Mouse (Mus musculus) CD4-positive naive resting alpha-beta T cell, adult 76 days (primary cell): ENCODE measurements around the gene Slc24a5. TPM values are rescaled to one million over a fixed set of nuclear protein-coding genes. Genes with fewer than 3 reads are reported as not detected.

Experiments
- total RNA-seq: library from RNA; stranded (reverse); gene quantifications from one replicate; pipeline ENCODE4 v1.2.4, GENCODE M21; 2023

The Slc24a5 gene
- not detected for total RNA-seq

GRCm38 (mm10) chr2:125067894-125068293 is at the start of gene Slc24a5:
Gene Slc24a5, plus strand, starts transcription at chr2:125068124.

DNA sequence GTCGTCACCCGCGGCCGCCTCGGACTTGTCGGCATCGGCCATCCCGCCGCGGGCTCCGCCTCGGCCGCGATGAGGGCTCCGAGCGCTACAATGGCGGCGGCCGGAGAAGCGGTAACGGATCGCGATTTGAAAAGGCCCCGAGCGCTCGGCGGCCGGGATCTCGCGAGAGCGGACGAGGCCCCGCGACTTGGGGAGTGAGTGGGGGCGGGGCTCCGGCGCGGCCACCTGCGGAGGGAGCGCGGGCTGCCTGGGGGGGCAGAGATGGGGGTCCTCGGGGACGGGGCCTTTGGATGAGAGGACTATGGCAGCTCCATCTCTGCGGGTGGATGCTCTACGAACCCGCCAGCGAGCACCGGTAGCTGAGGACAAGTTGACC is 55.5 kb downstream of the Slc24a5 start, which contains the start of gene Myef2:
Myef2 (minus strand) TSS at position 185 of the 376 bp plus-strand sequence.

GRCm38 (mm10) chr2:125135903-125136811 is 68.2 kb downstream of the Slc24a5 start, which contains the start of gene Ctxn2:
Gene Ctxn2, plus strand, starts transcription at chr2:125136692.

Other genes starting within 250 kb of the Slc24a5 start
- gene Myef2, start 55.5 kb downstream of the Slc24a5 start, total RNA-seq: 33.7 TPM
- gene Ctxn2, start 68.6 kb downstream of the Slc24a5 start, total RNA-seq: not detected
- not detected for gene Slc12a1, start 84.4 kb downstream of the Slc24a5 start, total RNA-seq
- 29.5 TPM for gene Dut, start 179.1 kb downstream of the Slc24a5 start, total RNA-seq